Mouse (Mus musculus) heart, embryonic 13.5 days (tissue): ENCODE measurements around the gene Msi2. TPM values are rescaled to one million over a fixed set of nuclear protein-coding genes. Genes with fewer than 3 reads are reported as not detected.
A peak's percentile ranks its signal among the peaks of the same experiment; 100 is the strongest.

Source experiments
- ATAC-seq: fragments of 200-750 bp; cut with Nextera tagmentation; 2 replicates; pipeline ENCODE4 v1.8.0; 2017; ENCODE audit warnings: moderate TSS enrichment; ENCODE audit not compliant: insufficient number of reproducible peaks, low FRiP score, low TSS enrichment; ENCODE audit errors: extremely low read depth
- H3K27ac ChIP-seq: fragments of 300-500 bp; sonication (generic); replicated peaks from 2 replicates; pipeline ENCODE4 v1.5.1; 2015; ENCODE audit warnings: moderate library complexity, mild to moderate bottlenecking, inconsistent platforms
- H3K27me3 ChIP-seq: fragments of 300-500 bp; sonication (generic); replicated peaks from 2 replicates; pipeline ENCODE4 v1.6.1; 2015; ENCODE audit warnings: mild to moderate bottlenecking, inconsistent platforms
- H3K36me3 ChIP-seq: fragments of 300-500 bp; sonication (generic); 2 replicates; pipeline ENCODE4 v1.6.1; 2015; ENCODE audit warnings: mild to moderate bottlenecking, inconsistent platforms
- H3K4me1 ChIP-seq: fragments of 300-500 bp; sonication (generic); 2 replicates; pipeline ENCODE4 v1.6.1; 2015; ENCODE audit warnings: inconsistent platforms
- H3K4me2 ChIP-seq: fragments of 300-500 bp; sonication (generic); 2 replicates; pipeline ENCODE4 v1.6.1; 2015; ENCODE audit warnings: inconsistent platforms, mild to moderate bottlenecking, moderate library complexity
- H3K4me3 ChIP-seq: fragments of 300-500 bp; sonication (generic); 2 replicates; pipeline ENCODE4 v1.5.1; 2015; ENCODE audit warnings: moderate library complexity, mild to moderate bottlenecking, inconsistent platforms
- H3K9ac ChIP-seq: fragments of 300-500 bp; sonication (generic); 2 replicates; pipeline ENCODE4 v1.6.1; 2015; ENCODE audit warnings: inconsistent platforms, mild to moderate bottlenecking, moderate library complexity
- H3K9me3 ChIP-seq: fragments of 300-500 bp; sonication (generic); 2 replicates; pipeline ENCODE4 v1.6.1; 2016; ENCODE audit warnings: inconsistent platforms
- WGBS: fragments of 180-500 bp; shearing (Covaris S2); methylation state at CpG from one replicate; pipeline ENCODE4 v1.1.7; 2015; ENCODE audit warnings: mixed read lengths; 5-methylcytosine and 5-hydroxymethylcytosine counted together
- polyA plus RNA-seq: library from polyadenylated mRNA; unstranded; fragments of >200 nt; fragmentation: Nextera tagmentation; extraction: Ambion mirVana; gene quantifications from 2 replicates; pipeline ENCODE4 v1.2.1, GENCODE M21; 2015

Gene Msi2
- polyA plus RNA-seq, 1 experiment from 2014 or later, result 16.2 TPM

DNA sequence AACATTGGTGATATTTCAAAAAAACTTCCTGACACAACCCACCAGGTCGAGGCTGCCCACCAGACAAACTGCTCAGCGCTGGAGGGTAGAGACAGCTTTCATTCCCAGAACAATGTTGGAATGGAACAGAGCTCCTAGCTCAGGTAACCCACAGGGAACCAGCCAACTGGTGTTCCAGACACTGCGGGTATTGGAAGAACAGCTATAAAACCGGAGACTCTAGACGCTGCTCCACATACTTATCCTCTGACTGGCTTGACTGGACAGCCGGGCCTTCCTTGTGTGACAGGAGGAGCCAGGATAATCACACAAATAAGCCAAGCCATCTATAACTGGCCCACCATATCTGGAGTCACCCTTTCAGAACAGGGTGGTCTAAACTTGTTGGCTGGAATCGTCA, 169.9 kb downstream of the Msi2 start:
- Histone ChIP-seq H3K36me3 (no peaks in the 10 kb centered on the region), H3K4me3 (no peak overlapping the region), H3K9ac (no peak overlapping the region), H3K27me3 (no peaks in the 10 kb centered on the region), H3K27ac (peak overlapping the region; percentile 13; the same call in 1 of the 2 replicates), H3K4me1 (peaks cover 85% of the 10 kb centered on the region), H3K9me3 (no peaks in the 10 kb centered on the region), H3K4me2 (no peak overlapping the region)
- WGBS, result 59% methylated on average over 7 of the region's 7 CpGs
- no peak for ATAC-seq

DNA sequence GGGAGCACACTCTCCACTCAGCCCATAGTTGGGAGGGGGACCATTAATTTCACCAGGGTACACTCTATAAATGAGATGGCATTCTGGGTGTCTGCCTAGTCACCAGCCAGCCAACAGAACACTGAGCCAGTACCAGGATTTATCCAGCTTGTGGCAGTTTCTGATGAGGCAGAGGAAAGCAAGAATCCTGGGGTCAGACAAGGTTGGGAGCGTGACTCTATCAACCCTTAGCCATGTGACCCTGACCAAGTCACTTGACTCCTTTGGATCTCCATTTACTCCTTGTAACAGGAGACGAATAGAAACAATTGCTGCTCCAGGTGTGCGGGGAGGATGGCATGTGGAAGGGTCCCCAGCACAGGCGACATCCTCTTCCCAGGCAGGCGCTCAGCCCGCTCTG, 174.5 kb downstream of the Msi2 start:
- Histone ChIP-seq H3K4me2 (no peak overlapping the region), H3K27ac (no peak overlapping the region), H3K9me3 (no peaks in the 10 kb centered on the region), H3K27me3 (no peaks in the 10 kb centered on the region), H3K9ac (no peak overlapping the region), H3K4me1 (peaks cover 85% of the 10 kb centered on the region), H3K4me3 (no peak overlapping the region), H3K36me3 (no peaks in the 10 kb centered on the region)
- ATAC-seq, result no peak
- WGBS, result 85% methylated on average over 6 of the region's 6 CpGs

DNA sequence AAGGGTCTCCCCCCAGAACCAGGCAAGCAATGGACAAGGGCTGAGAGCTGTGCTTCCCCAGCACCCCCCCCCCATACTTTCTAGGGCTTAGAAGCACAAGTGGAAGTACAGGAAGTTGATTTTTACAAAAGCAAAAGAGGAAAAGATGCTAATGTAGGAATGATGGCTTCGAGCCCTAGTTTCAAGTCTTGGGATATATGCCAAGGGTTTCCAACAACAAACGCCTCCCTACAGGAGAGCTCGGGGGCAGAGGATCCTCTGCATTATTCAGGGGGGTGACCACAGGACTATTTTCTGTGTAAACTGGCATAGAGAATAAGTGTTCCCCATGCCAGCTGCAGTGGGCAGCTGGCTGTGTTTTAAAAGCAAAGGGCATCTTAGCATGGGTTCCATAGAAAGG, 175.5 kb downstream of the Msi2 start:
- Histone ChIP-seq H3K4me1 (peaks cover 85% of the 10 kb centered on the region), H3K4me2 (no peak overlapping the region), H3K9me3 (no peaks in the 10 kb centered on the region), H3K4me3 (no peak overlapping the region), H3K9ac (peak overlapping the region; percentile 17), H3K27me3 (no peaks in the 10 kb centered on the region), H3K36me3 (no peaks in the 10 kb centered on the region), H3K27ac (peak overlapping the region; percentile 33; the same call in 1 of the 2 replicates)
- no peak for ATAC-seq
- 53% methylated on average over 3 of the region's 3 CpGs for WGBS

DNA sequence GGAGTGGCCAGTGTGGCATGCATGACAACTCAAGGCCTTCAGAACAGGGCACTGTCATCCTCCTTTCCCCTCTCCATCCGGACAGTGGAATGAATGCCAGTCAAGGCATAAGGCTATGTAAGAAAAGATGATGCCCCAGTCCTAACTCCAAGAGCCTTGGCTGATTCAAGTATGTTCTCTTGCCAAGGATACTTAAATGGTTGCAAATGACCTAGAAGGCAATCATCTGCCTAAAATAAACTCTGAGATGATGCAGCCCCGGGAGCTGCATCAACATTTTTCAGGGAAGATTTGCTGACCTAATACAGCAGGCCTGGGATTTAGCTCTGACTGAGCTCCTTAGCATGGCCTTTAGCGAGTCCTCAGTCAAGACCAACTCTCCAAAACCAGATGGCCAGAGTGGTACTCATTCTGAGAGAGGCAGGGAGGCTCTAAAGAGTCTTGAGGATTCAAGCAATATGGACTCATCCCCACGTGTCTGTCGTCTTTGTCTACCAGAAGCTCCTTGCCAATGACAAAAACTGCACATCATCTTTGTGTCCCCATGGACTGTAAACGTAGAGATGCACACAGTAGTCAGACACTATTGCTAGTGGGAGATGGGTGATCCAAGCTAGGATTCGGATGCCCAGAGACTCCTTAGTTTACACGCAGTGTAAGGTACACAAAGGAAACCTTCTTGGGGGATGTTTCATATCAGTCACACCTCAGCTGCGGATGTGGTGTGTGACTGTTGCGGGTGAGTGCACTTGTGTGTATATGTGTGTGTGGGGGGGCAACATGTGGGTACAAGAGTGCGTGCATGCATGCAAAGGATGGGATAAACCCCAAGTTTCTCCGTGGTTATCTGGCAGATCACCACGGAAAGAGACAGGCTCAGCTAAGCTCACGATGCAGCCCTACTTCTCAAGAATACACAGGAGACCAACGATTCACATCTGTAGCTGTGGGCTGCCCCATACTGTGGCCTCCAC, 176.4 kb downstream of the Msi2 start:
- WGBS, result 74% methylated on average over 15 of the region's 15 CpGs

DNA sequence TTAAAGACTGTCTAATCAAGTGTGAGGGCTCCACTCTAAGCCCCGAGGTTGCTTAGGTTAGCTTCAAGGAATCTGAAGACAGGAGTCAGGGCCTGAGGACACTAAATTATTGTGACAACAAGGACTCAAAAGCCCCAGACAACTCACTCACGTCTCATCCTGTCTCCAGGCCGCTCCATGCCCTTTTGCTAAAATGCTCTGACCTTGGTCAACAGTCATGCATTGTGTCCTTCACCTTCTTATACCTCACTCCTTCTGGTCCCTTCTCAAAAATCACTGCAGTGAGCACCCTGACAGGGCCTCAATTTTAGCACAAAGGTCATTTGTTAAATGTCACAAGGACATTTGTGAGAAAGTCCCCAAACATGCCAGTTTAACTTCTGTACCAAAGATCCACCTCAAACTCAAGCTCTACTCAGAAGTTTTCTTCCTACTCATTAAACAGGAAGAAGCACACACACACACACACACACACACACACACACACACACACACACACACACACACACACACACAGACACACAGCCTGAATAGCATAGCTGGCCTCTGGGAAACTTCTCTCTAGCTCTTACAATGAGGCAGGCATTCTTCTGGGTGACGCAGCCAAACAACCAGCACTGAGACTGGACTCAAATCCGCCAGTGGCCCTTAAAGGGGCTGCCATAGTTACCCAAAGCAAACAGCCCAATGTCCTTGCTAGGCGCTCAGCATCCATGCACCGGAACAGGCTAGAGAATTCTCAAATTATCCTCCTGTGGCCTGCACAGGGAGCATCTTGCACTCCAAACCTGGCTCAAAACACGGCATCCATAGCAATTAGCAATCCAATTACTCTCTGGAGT, 178.5 kb downstream of the Msi2 start:
- Histone ChIP-seq H3K4me3 (no peak overlapping the region), H3K36me3 (no peaks in the 10 kb centered on the region; the same call in 1 of the 2 replicates), H3K4me1 (peaks cover 95% of the 10 kb centered on the region), H3K9me3 (no peaks in the 10 kb centered on the region), H3K27ac (peak overlapping the region; percentile 67), H3K9ac (no peak overlapping the region; the same call in 1 of the 2 replicates), H3K27me3 (no peaks in the 10 kb centered on the region), H3K4me2 (no peak overlapping the region)
- no peak for ATAC-seq
- WGBS, result 56% methylated on average over 8 of the region's 8 CpGs

More for the DNA sequence above, 176.4 kb downstream of the Msi2 start:
- Histone ChIP-seq H3K4me1 (peaks cover 85% of the 10 kb centered on the region), H3K36me3 (no peaks in the 10 kb centered on the region; the same call in 1 of the 2 replicates), H3K27ac (peak overlapping the region; percentile 33), H3K9ac (0 out of 2 replicates have a peak overlapping the region, but pooled peaks have one; percentile 17), H3K4me3 (no peak overlapping the region), H3K9me3 (no peaks in the 10 kb centered on the region), H3K27me3 (no peaks in the 10 kb centered on the region), H3K4me2 (no peak overlapping the region)
- ATAC-seq, result no peak

DNA sequence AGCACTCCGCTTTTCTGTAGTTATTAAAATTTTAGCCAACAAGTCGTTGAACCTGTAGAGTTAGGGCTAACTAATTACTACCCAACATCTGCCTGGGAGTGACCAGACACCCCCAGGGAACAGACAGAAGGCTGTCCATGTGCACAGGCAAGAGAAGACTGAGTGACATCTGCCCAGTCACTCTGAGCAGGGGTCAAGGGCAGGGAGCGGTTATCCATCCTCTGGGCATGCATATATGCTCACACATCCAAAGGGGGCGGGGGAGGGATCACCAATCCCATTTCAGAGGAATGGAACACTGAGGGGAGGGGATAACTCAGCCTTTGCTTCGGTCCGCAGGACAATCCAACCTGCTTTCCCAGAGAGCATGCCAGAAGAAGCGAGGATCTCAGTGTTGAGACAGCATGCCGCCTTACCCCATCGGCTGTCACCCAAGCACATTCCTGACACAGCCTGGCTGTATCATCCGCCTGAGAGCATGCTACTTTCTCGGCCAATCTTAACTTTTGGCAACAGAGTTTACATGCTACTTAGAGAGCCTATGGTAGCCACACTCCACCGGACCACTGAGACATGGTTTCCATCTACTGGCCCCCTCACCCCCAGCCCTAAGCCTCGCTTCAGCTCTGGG, 179.5 kb downstream of the Msi2 start:
- peaks cover 99% of the 10 kb centered on the region for H3K4me1 ChIP-seq
- no peak overlapping the region for H3K4me3 ChIP-seq
- no peaks in the 10 kb centered on the region for H3K27me3 ChIP-seq
- no peak overlapping the region for H3K4me2 ChIP-seq
- peak overlapping the region; percentile 47 for H3K9ac ChIP-seq
- H3K9me3 ChIP-seq, result no peaks in the 10 kb centered on the region
- ATAC-seq, result no peak
- peak overlapping the region; percentile 67 for H3K27ac ChIP-seq
- WGBS, result 61% methylated on average over 13 of the region's 13 CpGs
- H3K36me3 ChIP-seq, result no peaks in the 10 kb centered on the region; the same call in 1 of the 2 replicates

DNA sequence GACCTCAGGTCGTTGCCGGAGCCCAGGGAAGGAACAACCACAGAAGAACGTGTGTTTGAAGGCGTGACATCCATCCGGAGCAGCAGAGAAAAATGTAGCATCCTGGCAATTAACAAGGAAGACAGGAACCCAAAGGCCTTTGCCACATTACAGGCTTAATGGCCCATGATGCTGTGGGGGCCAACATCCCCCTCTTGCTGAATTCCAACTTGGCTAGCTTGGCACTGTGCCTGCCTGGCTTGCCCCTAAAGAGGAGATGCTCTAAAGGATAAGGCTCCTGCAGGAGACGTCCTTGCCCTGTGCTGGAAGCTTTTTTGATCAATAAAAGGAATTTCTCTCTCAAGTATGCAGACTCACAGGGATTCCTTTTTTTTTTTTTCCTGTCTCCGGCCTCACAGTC, 181.0 kb downstream of the Msi2 start:
- ATAC-seq, result no peak
- H3K4me3 ChIP-seq, result no peak overlapping the region
- no peak overlapping the region for H3K9ac ChIP-seq
- H3K4me2 ChIP-seq, result no peak overlapping the region
- no peaks in the 10 kb centered on the region for H3K27me3 ChIP-seq
- 0 out of 2 replicates have a peak overlapping the region, but pooled peaks have one; percentile 67 for H3K27ac ChIP-seq
- 66% methylated on average over 7 of the region's 7 CpGs for WGBS
- H3K36me3 ChIP-seq, result no peaks in the 10 kb centered on the region; the same call in 1 of the 2 replicates
- peaks cover 88% of the 10 kb centered on the region for H3K4me1 ChIP-seq
- H3K9me3 ChIP-seq, result no peaks in the 10 kb centered on the region

DNA sequence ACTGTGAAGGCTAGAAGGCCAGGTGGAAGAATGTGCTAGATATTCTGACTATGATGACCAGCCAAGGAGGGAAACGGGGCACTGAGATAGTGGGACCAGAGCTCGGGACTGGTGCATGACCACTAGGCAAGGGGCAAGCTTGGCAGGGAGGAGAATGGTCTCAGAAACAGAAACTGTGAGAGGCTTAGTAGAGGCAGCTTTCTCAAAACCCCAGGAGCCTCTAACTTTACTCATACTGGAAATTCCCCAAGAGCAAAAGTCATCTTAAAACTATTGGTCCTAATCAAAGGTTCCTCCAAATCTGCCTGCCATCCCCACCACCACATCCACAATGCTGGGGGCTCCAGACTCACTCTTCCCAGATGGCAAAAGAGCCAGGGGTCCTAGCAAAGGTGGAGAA, 181.5 kb downstream of the Msi2 start:
- H3K36me3 ChIP-seq, result no peaks in the 10 kb centered on the region; the same call in 1 of the 2 replicates
- no peak overlapping the region for H3K4me3 ChIP-seq
- ATAC-seq, result no peak
- H3K9me3 ChIP-seq, result no peaks in the 10 kb centered on the region
- WGBS, result 81% methylated on average over 2 of the region's 2 CpGs
- H3K4me2 ChIP-seq, result no peak overlapping the region
- H3K9ac ChIP-seq, result no peak overlapping the region
- no peaks in the 10 kb centered on the region for H3K27me3 ChIP-seq
- H3K4me1 ChIP-seq, result peaks cover 83% of the 10 kb centered on the region
- H3K27ac ChIP-seq, result no peak overlapping the region; the same call in 1 of the 2 replicates

DNA sequence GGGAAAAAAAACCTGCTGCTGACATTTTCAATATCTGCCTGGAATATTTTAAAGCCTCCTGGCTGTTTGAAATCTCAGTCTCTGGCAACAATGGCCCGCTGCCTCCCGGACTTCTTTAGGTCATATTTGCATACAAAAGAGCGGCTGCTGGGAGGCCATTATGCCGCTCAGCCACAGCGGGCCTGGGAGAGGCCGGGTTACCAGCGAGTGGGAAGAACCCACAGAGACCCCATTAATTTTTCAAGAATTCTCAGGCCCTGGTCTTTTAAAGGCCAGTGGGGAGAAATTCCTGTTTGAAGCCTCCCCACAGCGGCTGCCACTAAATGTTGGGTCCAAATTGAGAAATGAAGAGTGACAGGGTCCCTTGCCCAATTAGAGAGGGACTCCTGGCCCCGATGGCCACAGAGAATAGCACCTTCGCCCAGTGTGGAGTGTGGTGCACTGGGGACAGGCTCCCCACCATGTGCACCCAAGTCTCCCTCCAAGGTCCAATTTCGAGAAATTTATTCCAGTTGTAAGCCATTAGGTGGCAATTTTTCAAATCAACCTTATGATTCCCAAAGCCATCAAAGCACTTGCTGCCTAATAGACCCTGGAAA, 183.9 kb downstream of the Msi2 start:
- Histone ChIP-seq H3K4me1 (peaks cover 71% of the 10 kb centered on the region), H3K9ac (peak overlapping the region; percentile 58), H3K27ac (peak overlapping the region; percentile 61)

DNA sequence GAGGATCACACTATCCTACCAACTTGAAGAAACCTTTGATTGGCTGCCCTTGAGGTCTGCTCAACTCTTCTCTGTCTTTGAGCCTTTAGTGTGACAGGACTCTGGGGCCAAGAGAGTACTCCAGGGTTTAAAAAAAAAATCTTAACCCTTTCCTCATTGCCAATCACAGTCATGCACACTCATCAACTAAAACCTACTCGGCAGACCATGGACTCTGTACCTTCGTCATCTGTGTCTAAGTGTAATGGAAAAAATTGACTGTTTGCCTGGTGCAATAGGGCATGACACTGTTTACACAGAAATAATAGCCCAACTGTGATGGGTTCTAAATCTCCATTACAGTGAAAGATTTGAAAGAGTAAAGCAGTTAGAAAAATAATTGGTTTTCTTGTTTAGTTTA, 186.3 kb downstream of the Msi2 start:
- 83% methylated on average over 2 of the region's 2 CpGs for WGBS
- Histone ChIP-seq H3K36me3 (peaks cover 4% of the 10 kb centered on the region; the same call in 1 of the 2 replicates), H3K27ac (no peak overlapping the region), H3K4me1 (peaks cover 71% of the 10 kb centered on the region), H3K9ac (no peak overlapping the region), H3K9me3 (no peaks in the 10 kb centered on the region), H3K4me2 (no peak overlapping the region), H3K27me3 (no peaks in the 10 kb centered on the region), H3K4me3 (no peak overlapping the region)
- ATAC-seq, result no peak

More for the DNA sequence above, 183.9 kb downstream of the Msi2 start:
- H3K4me3 ChIP-seq, result no peak overlapping the region
- ATAC-seq, result no peak
- 40% methylated on average over 11 of the region's 11 CpGs for WGBS
- peak overlapping the region; percentile 11; the same call in 1 of the 2 replicates for H3K4me2 ChIP-seq
- no peaks in the 10 kb centered on the region for H3K9me3 ChIP-seq
- H3K36me3 ChIP-seq, result peaks cover 4% of the 10 kb centered on the region; the same call in 1 of the 2 replicates
- no peaks in the 10 kb centered on the region for H3K27me3 ChIP-seq
